ENCODE assay signal across 9 mouse cellular contexts in genomic region chr14:32309876-32310275, GRCm38 (mm10). TPM values are rescaled to one million over a fixed set of nuclear protein-coding genes. Genes with fewer than 3 reads are reported as not detected.
DNase-seq lines count a peak whose midpoint lies in the region; ATAC-seq lines count a peak whose summit lies in the region.
"Had no signal": no experiment of that assay in that cellular context is flagged by ENCODE, and none has a peak within 500 bp of the region (broad histone marks: within the 10 kb centered on the region; RNA-seq: fewer than 3 reads in every experiment).

No protein-coding gene starts in this region.

- H3K27me3 ChIP-seq in embryonic facial prominence, embryonic 11.5 days (ENCODE audit: control insufficient read depth, insufficient read depth, low read length), result no peaks in the 10 kb centered on the region
- H3K27me3 ChIP-seq in hindbrain, embryonic 14.5 days (ENCODE audit: control insufficient read depth, insufficient read depth, low read length), result no peaks in the 10 kb centered on the region
- no peaks in the 10 kb centered on the region for H3K27me3 ChIP-seq in midbrain, embryonic 13.5 days
- H3K27me3 ChIP-seq: embryonic facial prominence, embryonic 13.5 days had no signal

- no peak overlapping the region for H3K4me3 ChIP-seq in embryonic facial prominence, embryonic 11.5 days (ENCODE audit: low read depth, low read length)
- H3K4me3 ChIP-seq in hindbrain, embryonic 14.5 days (replicated peaks; ENCODE audit: low read length), result no peak overlapping the region
- H3K4me3 ChIP-seq in midbrain, embryonic 13.5 days (replicated peaks), result no peak overlapping the region
- H3K4me3 ChIP-seq: embryonic facial prominence, embryonic 13.5 days had no signal

- H3K36me3 ChIP-seq in embryonic facial prominence, embryonic 11.5 days (replicated peaks; ENCODE audit: control insufficient read depth, insufficient read depth, low read depth, low read length), result no peaks in the 10 kb centered on the region
- H3K36me3 ChIP-seq in hindbrain, embryonic 14.5 days (replicated peaks; ENCODE audit: control insufficient read depth, insufficient read depth), result no peaks in the 10 kb centered on the region
- no peaks in the 10 kb centered on the region for H3K36me3 ChIP-seq in midbrain, embryonic 13.5 days
- H3K36me3 ChIP-seq: embryonic facial prominence, embryonic 13.5 days had no signal

- no peak overlapping the region for H3K4me2 ChIP-seq in embryonic facial prominence, embryonic 11.5 days (ENCODE audit: low read depth, low read length)
- H3K4me2 ChIP-seq in hindbrain, embryonic 14.5 days (replicated peaks), result no peak overlapping the region
- H3K4me2 ChIP-seq in midbrain, embryonic 13.5 days (replicated peaks), result no peak overlapping the region
- H3K4me2 ChIP-seq: embryonic facial prominence, embryonic 13.5 days had no signal

- peak; percentile 5 for DNase-seq in ovary, postnatal 10 days (ENCODE audit: low spot score)
- DNase-seq in ovary, adult 18-20 months (ENCODE audit: low spot score), result no peak
- DNase-seq in adrenal gland, postnatal 36 days, result peak; percentile 75 to 77
- peak; percentile 49 for DNase-seq in embryonic facial prominence, embryonic 11.5 days (ENCODE audit: low spot score)
- peak; percentile 41 for DNase-seq in hindbrain, embryonic 14.5 days (ENCODE audit: low spot score)
- DNase-seq in layer of hippocampus, postnatal 36 days, result peak; percentile 72 to 80
- peak; percentile 30 to 34 for DNase-seq in thymus, postnatal 36 days

- 36% methylated on average over 8 of the region's 8 CpGs for WGBS in embryonic facial prominence, embryonic 11.5 days
- WGBS in hindbrain, embryonic 14.5 days, result 39% methylated on average over 8 of the region's 8 CpGs
- WGBS in midbrain, embryonic 13.5 days, result 41% methylated on average over 8 of the region's 8 CpGs

- no peak overlapping the region for H3K27ac ChIP-seq in embryonic facial prominence, embryonic 11.5 days (replicated peaks; ENCODE audit: low read depth, low read length)
- H3K27ac ChIP-seq in hindbrain, embryonic 14.5 days, result no peak overlapping the region
- H3K27ac ChIP-seq in midbrain, embryonic 13.5 days, result no peak overlapping the region
- H3K27ac ChIP-seq: embryonic facial prominence, embryonic 13.5 days had no signal

- H3K9me3 ChIP-seq in embryonic facial prominence, embryonic 11.5 days (replicated peaks; ENCODE audit: control insufficient read depth, low read length), result no peaks in the 10 kb centered on the region
- H3K9me3 ChIP-seq in hindbrain, embryonic 14.5 days (ENCODE audit: control insufficient read depth, low read length), result no peaks in the 10 kb centered on the region
- no peaks in the 10 kb centered on the region for H3K9me3 ChIP-seq in midbrain, embryonic 13.5 days
- H3K9me3 ChIP-seq: embryonic facial prominence, embryonic 13.5 days had no signal

- H3K9ac ChIP-seq in embryonic facial prominence, embryonic 11.5 days (replicated peaks; ENCODE audit: low read length), result no peak overlapping the region
- H3K9ac ChIP-seq in hindbrain, embryonic 14.5 days, result no peak overlapping the region
- H3K9ac ChIP-seq in midbrain, embryonic 13.5 days (replicated peaks), result no peak overlapping the region
- H3K9ac ChIP-seq: embryonic facial prominence, embryonic 13.5 days had no signal

- no peak for ATAC-seq in embryonic facial prominence, embryonic 11.5 days (replicated peaks; ENCODE audit: insufficient number of reproducible peaks, low FRiP score, low TSS enrichment, low read depth)
- peak; percentile 31 for ATAC-seq in hindbrain, embryonic 14.5 days (ENCODE audit: low FRiP score)
- 0 out of 2 replicates have a peak, but pooled peaks have one; percentile 45 for ATAC-seq in midbrain, embryonic 13.5 days

- no peaks in the 10 kb centered on the region for H3K4me1 ChIP-seq in embryonic facial prominence, embryonic 11.5 days (ENCODE audit: control insufficient read depth, insufficient read depth, low read length)
- H3K4me1 ChIP-seq in hindbrain, embryonic 14.5 days (replicated peaks; ENCODE audit: control insufficient read depth, insufficient read depth, low read length), result no peaks in the 10 kb centered on the region
- H3K4me1 ChIP-seq in midbrain, embryonic 13.5 days (replicated peaks), result no peaks in the 10 kb centered on the region
- H3K4me1 ChIP-seq: embryonic facial prominence, embryonic 13.5 days had no signal

RNA-seq across cellular contexts. Expression of gene Ogdhl, which starts 11.9 kb away (rescaled TPM):
- 1 to 10 TPM; 7.0 to 7.1 TPM for total RNA-seq in adrenal gland, postnatal 36 days (2021)
- 13.2 and 17.1 TPM in 2 replicates for polyA plus RNA-seq in embryonic facial prominence, embryonic 11.5 days (2014; fragmentation: Nextera tagmentation; extraction: Ambion mirVana)
- 17.1 and 19.7 TPM in 2 replicates for polyA plus RNA-seq in hindbrain, embryonic 14.5 days (2014; fragmentation: Nextera tagmentation; extraction: Ambion mirVana)
- total RNA-seq in layer of hippocampus, postnatal 36 days (2021), result 10 to 100 TPM; 79.9 to 84.8 TPM
- polyA plus RNA-seq in midbrain, embryonic 13.5 days (2015; fragmentation: Nextera tagmentation; extraction: Ambion mirVana), result 25.9 and 29.6 TPM in 2 replicates
